Mouse (Mus musculus) thymus, adult 2 months (tissue): ENCODE data around the gene RPS10-NUDT3. TPM values are rescaled to one million over a fixed set of nuclear protein-coding genes. Genes with fewer than 3 reads are reported as not detected.

Source experiments
- DNase-seq: peaks from one replicate; pipeline ENCODE4 v3.0.0; 2021
- H3K27ac ChIP-seq: fragments of 200-500 bp; 2 replicates; pipeline ENCODE4 v1.5.1; 2012; ENCODE audit warnings: low read length, control low read depth; ENCODE audit not compliant: control insufficient read depth, insufficient read depth
- H3K27me3 ChIP-seq: fragments of 200-500 bp; 2 replicates; pipeline ENCODE4 v1.6.1; 2012; ENCODE audit warnings: mild to moderate bottlenecking, low read length, moderate library complexity, mixed read lengths; ENCODE audit not compliant: control insufficient read depth, insufficient read depth
- H3K36me3 ChIP-seq: fragments of 200-500 bp; 2 replicates; pipeline ENCODE4 v1.6.1; 2012; ENCODE audit warnings: mild to moderate bottlenecking, low read length, moderate library complexity; ENCODE audit not compliant: control insufficient read depth, insufficient read depth
- H3K4me1 ChIP-seq: fragments of 200-500 bp; replicated peaks from 2 replicates; pipeline ENCODE4 v1.6.1; 2012; ENCODE audit warnings: low read length; ENCODE audit not compliant: control insufficient read depth, insufficient read depth
- H3K4me3 ChIP-seq: fragments of 200-500 bp; 2 replicates; pipeline ENCODE4 v1.5.1; 2012; ENCODE audit warnings: mild to moderate bottlenecking, low read length, control low read depth, moderate library complexity; ENCODE audit not compliant: control insufficient read depth, insufficient read depth
- CTCF ChIP-seq: fragments of 200-500 bp; IDR thresholded peaks from 2 replicates; pipeline ENCODE4 v1.5.1; 2012; ENCODE audit warnings: mild to moderate bottlenecking, control low read depth, low read length, moderate library complexity, borderline replicate concordance; ENCODE audit not compliant: control insufficient read depth, poor library complexity, insufficient read depth; ENCODE audit errors: extremely low read depth
- POLR2A ChIP-seq: fragments of 200-500 bp; IDR thresholded peaks from 2 replicates; pipeline ENCODE4 v1.6.1; 2012; ENCODE audit warnings: mild to moderate bottlenecking, low read length, control low read depth, moderate library complexity; ENCODE audit not compliant: control insufficient read depth, poor library complexity, insufficient read depth; ENCODE audit errors: extremely low read depth
- WGBS: fragments of 180-500 bp; shearing (Covaris S2); methylation state at CpG from one replicate; pipeline ENCODE4 v1.1.7; 2018; 5-methylcytosine and 5-hydroxymethylcytosine counted together
- polyA plus RNA-seq: library from polyadenylated mRNA; depleted of rRNA; stranded (reverse); fragments of >200 nt; gene quantifications from 2 replicates; pipeline ENCODE4 v1.2.3, GENCODE M21; 2012

RPS10-NUDT3 gene
- polyA plus RNA-seq, 1 experiment, result not detected

GRCm38 (mm10) chr17:27549234-27549633 lies 85.8 kb downstream of the RPS10-NUDT3 start:
- TF ChIP-seq POLR2A (no peak), CTCF (no peak)
- DNase-seq, result no peak
- H3K4me1 ChIP-seq, result peaks cover 27% of the 10 kb centered on the region

GRCm38 (mm10) chr17:27547253-27547868 lies 87.7 kb downstream of the RPS10-NUDT3 start:
- no peak for DNase-seq
- no peaks in the 10 kb centered on the region for H3K36me3 ChIP-seq
- TF ChIP-seq POLR2A (no peak), CTCF (no peak)
- 92% methylated on average over 9 of the region's 9 CpGs for WGBS
- H3K27ac ChIP-seq, result no peak overlapping the region
- no peaks in the 10 kb centered on the region for H3K27me3 ChIP-seq
- no peak overlapping the region for H3K4me3 ChIP-seq
- peaks cover 17% of the 10 kb centered on the region for H3K4me1 ChIP-seq

More at GRCm38 (mm10) chr17:27549234-27549633, 85.8 kb downstream of the RPS10-NUDT3 start:
- 74% methylated on average over 8 of the region's 8 CpGs for WGBS
- no peak overlapping the region for H3K27ac ChIP-seq
- no peaks in the 10 kb centered on the region for H3K36me3 ChIP-seq
- no peak overlapping the region for H3K4me3 ChIP-seq
- no peaks in the 10 kb centered on the region for H3K27me3 ChIP-seq

GRCm38 (mm10) chr17:27546574-27547085 lies 88.4 kb downstream of the RPS10-NUDT3 start:
- no peaks in the 10 kb centered on the region for H3K36me3 ChIP-seq
- peaks cover 13% of the 10 kb centered on the region for H3K4me1 ChIP-seq
- no peak overlapping the region for H3K4me3 ChIP-seq
- H3K27ac ChIP-seq, result no peak overlapping the region
- DNase-seq, result no peak
- TF ChIP-seq POLR2A (no peak), CTCF (no peak)
- no peaks in the 10 kb centered on the region for H3K27me3 ChIP-seq
- 83% methylated on average over 7 of the region's 7 CpGs for WGBS

GRCm38 (mm10) chr17:27545991-27546390 lies 89.0 kb downstream of the RPS10-NUDT3 start:
- peaks cover 8% of the 10 kb centered on the region for H3K4me1 ChIP-seq
- TF ChIP-seq POLR2A (no peak), CTCF (no peak)
- no peaks in the 10 kb centered on the region for H3K36me3 ChIP-seq
- DNase-seq, result no peak
- H3K27ac ChIP-seq, result no peak overlapping the region
- no peak overlapping the region for H3K4me3 ChIP-seq
- 69% methylated on average over 12 of the region's 12 CpGs for WGBS
- no peaks in the 10 kb centered on the region for H3K27me3 ChIP-seq

GRCm38 (mm10) chr17:27544551-27544950 lies 90.5 kb downstream of the RPS10-NUDT3 start:
- no peaks in the 10 kb centered on the region for H3K27me3 ChIP-seq
- TF ChIP-seq CTCF, result no peak
- no peak for TF ChIP-seq POLR2A
- H3K27ac ChIP-seq, result no peak overlapping the region
- H3K36me3 ChIP-seq, result no peaks in the 10 kb centered on the region
- 93% methylated on average over 11 of the region's 11 CpGs for WGBS
- no peak for DNase-seq
- H3K4me1 ChIP-seq, result peaks cover 8% of the 10 kb centered on the region
- H3K4me3 ChIP-seq, result no peak overlapping the region

- no peaks in the 10 kb centered on the region for H3K27me3 ChIP-seq
- H3K27ac ChIP-seq, result no peak overlapping the region
- H3K36me3 ChIP-seq, result no peaks in the 10 kb centered on the region
- WGBS, result 95% methylated on average over 3 of the region's 3 CpGs
- TF ChIP-seq CTCF, result no peak
- no peak for TF ChIP-seq POLR2A
- H3K4me1 ChIP-seq, result peaks cover 8% of the 10 kb centered on the region
- no peak for DNase-seq
- no peak overlapping the region for H3K4me3 ChIP-seq
Observed at GRCm38 (mm10) chr17:27541984-27542383, 93.0 kb downstream of the RPS10-NUDT3 start.
